Mouse (Mus musculus): Measurements from ENCODE around the gene Krt17.
"Not testable (repeated sequence)": the region's sequence is repeated elsewhere in the genome, so short reads cannot be mapped to it uniquely, and the experiment has no call there.

Krt17 gene

GRCm38 (mm10) chr11:100260514-100261234, at the start of gene Krt17:
Gene Krt17 (minus strand): TSS chr11:100261029.
- DNase-seq (ENCODE audit: low spot score), result no peak

- not testable (repeated sequence) for DNase-seq (ENCODE audit: low spot score)
Measured at GRCm38 (mm10) chr11:100308672-100309071, 47.8 kb upstream of the Krt17 start.

- DNase-seq (ENCODE audit: low spot score), result no peak
Measured at GRCm38 (mm10) chr11:100307900-100308299, 47.1 kb upstream of the Krt17 start.

GRCm38 (mm10) chr11:100301292-100301691, 40.5 kb upstream of the Krt17 start:
- DNase-seq (ENCODE audit: low spot score), result no peak

GRCm38 (mm10) chr11:100300293-100300692, 39.5 kb upstream of the Krt17 start:
- DNase-seq (ENCODE audit: low spot score), result peak; percentile 48

- DNase-seq (ENCODE audit: low spot score), result peak; percentile 78
Measured at GRCm38 (mm10) chr11:100298274-100299036, 37.6 kb upstream of the Krt17 start.

GRCm38 (mm10) chr11:100297801-100298200, 37.0 kb upstream of the Krt17 start:
- DNase-seq (ENCODE audit: low spot score), result no peak

- peak; percentile 81 for DNase-seq (ENCODE audit: low spot score)
Measured at GRCm38 (mm10) chr11:100295308-100295707, 34.5 kb upstream of the Krt17 start.

- DNase-seq (ENCODE audit: low spot score), result no peak
Measured at GRCm38 (mm10) chr11:100292884-100293283, 32.1 kb upstream of the Krt17 start.

- no peak for DNase-seq (ENCODE audit: low spot score)
Measured at GRCm38 (mm10) chr11:100290235-100290634, 29.4 kb upstream of the Krt17 start.

GRCm38 (mm10) chr11:100288942-100289341, 28.1 kb upstream of the Krt17 start:
- peak; percentile 70 for DNase-seq (ENCODE audit: low spot score)

GRCm38 (mm10) chr11:100287024-100287423, 26.2 kb upstream of the Krt17 start:
- DNase-seq (ENCODE audit: low spot score), result peak; percentile 66

GRCm38 (mm10) chr11:100284988-100285387, 24.2 kb upstream of the Krt17 start:
- no peak for DNase-seq (ENCODE audit: low spot score)

GRCm38 (mm10) chr11:100282549-100282948, 21.7 kb upstream of the Krt17 start:
- DNase-seq (ENCODE audit: low spot score), result peak; percentile 82

GRCm38 (mm10) chr11:100281596-100282544, 21.0 kb upstream of the Krt17 start:
- DNase-seq (ENCODE audit: low spot score), result peak; percentile 52

GRCm38 (mm10) chr11:100278759-100279158, 17.9 kb upstream of the Krt17 start:
- no peak for DNase-seq (ENCODE audit: low spot score)

GRCm38 (mm10) chr11:100277726-100278480, 17.1 kb upstream of the Krt17 start:
- no peak for DNase-seq (ENCODE audit: low spot score)

- no peak for DNase-seq (ENCODE audit: low spot score)
Measured at GRCm38 (mm10) chr11:100275466-100275865, 14.6 kb upstream of the Krt17 start.

- DNase-seq (ENCODE audit: low spot score), result no peak
Measured at GRCm38 (mm10) chr11:100274719-100275118, 13.9 kb upstream of the Krt17 start.

- no peak for DNase-seq (ENCODE audit: low spot score)
Measured at GRCm38 (mm10) chr11:100271878-100272277, 11.0 kb upstream of the Krt17 start.

GRCm38 (mm10) chr11:100269821-100270332, 9.0 kb upstream of the Krt17 start, which contains the start of gene Krt42:
Gene Krt42 (minus strand): TSS chr11:100269871.
- DNase-seq (ENCODE audit: low spot score), result no peak
